Mouse (Mus musculus) thymus, adult 2 months (tissue): ENCODE results near the gene Actbl2. TPM values are rescaled to one million over a fixed set of nuclear protein-coding genes. Genes with fewer than 3 reads are reported as not detected.

Experiments used
- DNase-seq: peaks from one replicate; pipeline ENCODE4 v3.0.0; 2021
- H3K27ac ChIP-seq: fragments of 200-500 bp; 2 replicates; pipeline ENCODE4 v1.5.1; 2012; ENCODE audit warnings: low read length, control low read depth; ENCODE audit not compliant: control insufficient read depth, insufficient read depth
- H3K27me3 ChIP-seq: fragments of 200-500 bp; 2 replicates; pipeline ENCODE4 v1.6.1; 2012; ENCODE audit warnings: mild to moderate bottlenecking, low read length, moderate library complexity, mixed read lengths; ENCODE audit not compliant: control insufficient read depth, insufficient read depth
- H3K36me3 ChIP-seq: fragments of 200-500 bp; 2 replicates; pipeline ENCODE4 v1.6.1; 2012; ENCODE audit warnings: mild to moderate bottlenecking, low read length, moderate library complexity; ENCODE audit not compliant: control insufficient read depth, insufficient read depth
- H3K4me1 ChIP-seq: fragments of 200-500 bp; replicated peaks from 2 replicates; pipeline ENCODE4 v1.6.1; 2012; ENCODE audit warnings: low read length; ENCODE audit not compliant: control insufficient read depth, insufficient read depth
- H3K4me3 ChIP-seq: fragments of 200-500 bp; 2 replicates; pipeline ENCODE4 v1.5.1; 2012; ENCODE audit warnings: mild to moderate bottlenecking, low read length, control low read depth, moderate library complexity; ENCODE audit not compliant: control insufficient read depth, insufficient read depth
- CTCF ChIP-seq: fragments of 200-500 bp; IDR thresholded peaks from 2 replicates; pipeline ENCODE4 v1.5.1; 2012; ENCODE audit warnings: mild to moderate bottlenecking, control low read depth, low read length, moderate library complexity, borderline replicate concordance; ENCODE audit not compliant: control insufficient read depth, poor library complexity, insufficient read depth; ENCODE audit errors: extremely low read depth
- POLR2A ChIP-seq: fragments of 200-500 bp; IDR thresholded peaks from 2 replicates; pipeline ENCODE4 v1.6.1; 2012; ENCODE audit warnings: mild to moderate bottlenecking, low read length, control low read depth, moderate library complexity; ENCODE audit not compliant: control insufficient read depth, poor library complexity, insufficient read depth; ENCODE audit errors: extremely low read depth
- WGBS: fragments of 180-500 bp; shearing (Covaris S2); methylation state at CpG from one replicate; pipeline ENCODE4 v1.1.7; 2018; 5-methylcytosine and 5-hydroxymethylcytosine counted together
- polyA plus RNA-seq: library from polyadenylated mRNA; depleted of rRNA; stranded (reverse); fragments of >200 nt; gene quantifications from 2 replicates; pipeline ENCODE4 v1.2.3, GENCODE M21; 2012; rRNA removed

Actbl2 gene
- polyA plus RNA-seq, 1 experiment, result not detected

DNA sequence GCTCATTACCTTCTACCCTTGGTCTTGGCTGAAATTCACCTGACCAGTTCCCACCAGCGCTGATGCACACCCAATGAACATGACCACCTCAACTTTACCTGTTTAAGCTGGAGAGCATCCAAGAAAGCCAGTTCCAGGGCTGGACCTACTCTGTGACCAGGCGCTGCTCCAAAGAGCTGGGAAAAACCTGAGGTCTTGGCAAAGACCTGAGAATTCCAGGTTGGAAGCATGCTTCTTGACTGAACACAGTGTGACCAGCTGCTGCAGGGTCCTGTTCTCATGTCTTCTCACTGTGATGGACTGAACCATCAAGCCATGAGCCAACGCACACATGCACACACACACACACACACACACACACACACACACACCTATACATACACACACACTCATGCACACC, 46.0 kb downstream of the Actbl2 start:
- no peak for DNase-seq
- H3K36me3 ChIP-seq, result no peaks in the 10 kb centered on the region
- no peaks in the 10 kb centered on the region for H3K4me1 ChIP-seq
- no peak overlapping the region for H3K4me3 ChIP-seq
- 99% methylated on average over 3 of the region's 3 CpGs for WGBS
- no peaks in the 10 kb centered on the region for H3K27me3 ChIP-seq
- H3K27ac ChIP-seq, result no peak overlapping the region
- TF ChIP-seq CTCF (no peak), POLR2A (no peak)

DNA sequence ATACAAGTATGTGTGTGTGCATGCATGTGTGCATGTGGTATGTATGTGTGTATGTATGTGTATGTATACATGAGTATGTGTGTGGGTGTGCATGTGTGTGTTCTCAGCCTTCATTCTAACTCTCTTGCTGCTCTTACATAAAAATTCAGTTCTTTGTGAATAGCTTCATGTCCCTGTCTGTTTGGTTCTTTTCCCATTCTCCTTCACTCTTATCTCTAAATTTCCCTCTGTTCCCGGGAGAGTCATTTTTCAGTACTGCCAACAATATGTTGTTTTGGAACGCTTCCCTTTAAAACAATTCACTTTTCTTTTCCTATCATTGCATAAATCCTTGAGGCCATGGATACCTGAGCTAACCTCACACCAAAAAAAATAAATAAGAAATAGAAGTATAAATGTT, 46.6 kb downstream of the Actbl2 start:
- TF ChIP-seq POLR2A (no peak), CTCF (no peak)
- DNase-seq, result no peak
- 94% methylated on average over 2 of the region's 2 CpGs for WGBS
- H3K27ac ChIP-seq, result no peak overlapping the region
- H3K27me3 ChIP-seq, result no peaks in the 10 kb centered on the region
- no peak overlapping the region for H3K4me3 ChIP-seq
- no peaks in the 10 kb centered on the region for H3K4me1 ChIP-seq
- H3K36me3 ChIP-seq, result no peaks in the 10 kb centered on the region

DNA sequence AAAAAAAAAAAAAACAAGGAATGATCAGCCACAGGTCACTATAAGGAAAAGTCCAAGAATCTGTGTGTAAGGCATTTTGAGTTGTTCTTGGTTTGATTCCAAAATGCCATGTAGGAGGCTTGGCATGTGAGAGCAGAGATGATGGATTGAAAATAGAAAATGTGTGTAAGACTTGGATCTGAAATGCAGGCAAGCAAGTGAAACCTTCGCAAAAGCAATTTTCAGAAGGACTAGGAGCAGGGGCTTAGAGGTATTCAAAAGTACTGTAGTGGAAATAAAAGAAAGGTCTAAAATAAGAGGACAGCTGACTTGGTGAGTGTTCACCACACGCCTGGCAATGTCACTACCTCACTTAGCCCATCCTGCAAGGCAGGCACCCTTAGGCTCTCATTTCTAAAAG, 49.4 kb downstream of the Actbl2 start:
- no peak overlapping the region for H3K4me3 ChIP-seq
- H3K27me3 ChIP-seq, result no peaks in the 10 kb centered on the region
- no peaks in the 10 kb centered on the region for H3K4me1 ChIP-seq
- H3K27ac ChIP-seq, result no peak overlapping the region
- no peak for DNase-seq
- 99% methylated on average over 2 of the region's 2 CpGs for WGBS
- no peak for TF ChIP-seq CTCF
- TF ChIP-seq POLR2A, result no peak
- H3K36me3 ChIP-seq, result no peaks in the 10 kb centered on the region

DNA sequence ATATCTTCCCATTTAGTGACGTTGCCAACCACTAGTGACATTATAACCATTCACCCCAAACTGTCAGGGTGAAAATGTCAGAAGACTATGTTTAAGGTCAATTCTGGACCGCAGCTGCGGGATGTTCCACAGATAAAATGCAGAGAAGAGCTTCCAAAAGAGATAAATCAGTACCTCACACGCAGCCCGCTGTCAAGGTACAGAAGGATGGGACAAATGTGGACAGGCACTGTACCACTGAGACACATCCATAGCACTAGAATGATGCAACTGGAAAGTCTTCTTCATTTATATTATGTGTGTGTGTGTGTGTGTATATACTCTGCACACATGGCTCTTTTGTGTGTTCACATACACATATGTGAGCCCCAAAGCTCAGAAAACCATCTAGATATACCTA, 49.9 kb downstream of the Actbl2 start:
- no peak for DNase-seq
- Histone ChIP-seq H3K27ac (no peak overlapping the region), H3K4me1 (no peaks in the 10 kb centered on the region), H3K27me3 (no peaks in the 10 kb centered on the region), H3K4me3 (no peak overlapping the region), H3K36me3 (no peaks in the 10 kb centered on the region)
- over 99% methylated on average over 5 of the region's 5 CpGs for WGBS
- TF ChIP-seq CTCF, result no peak
- TF ChIP-seq POLR2A, result no peak

Other genes starting within 250 kb of the Actbl2 start
- gene Gpbp1, start 235.1 kb downstream of the Actbl2 start, polyA plus RNA-seq, result 4.4 and 5.0 TPM in 2 replicates